Mouse (Mus musculus) forebrain, embryonic 12.5 days (tissue): ENCODE measurements around the gene Rps6ka1. TPM values are rescaled to one million over a fixed set of nuclear protein-coding genes. Genes with fewer than 3 reads are reported as not detected.
"Not testable (repeated sequence)": the region's sequence is repeated elsewhere in the genome, so short reads cannot be mapped to it uniquely, and the experiment has no call there.

ENCODE experiments used
- ATAC-seq: fragments of 200-750 bp; cut with Nextera tagmentation; 2 replicates; pipeline ENCODE4 v1.8.0; 2017; ENCODE audit warnings: moderate TSS enrichment; ENCODE audit not compliant: low FRiP score
- H3K27ac ChIP-seq: fragments of 300-500 bp; sonication (generic); 2 replicates; pipeline ENCODE4 v1.5.1; 2016; ENCODE audit warnings: mild to moderate bottlenecking
- H3K27me3 ChIP-seq: fragments of 300-500 bp; sonication (generic); 2 replicates; pipeline ENCODE4 v1.6.1; 2016; ENCODE audit warnings: mild to moderate bottlenecking
- H3K36me3 ChIP-seq: fragments of 300-500 bp; sonication (generic); replicated peaks from 2 replicates; pipeline ENCODE4 v1.6.1; 2016; ENCODE audit warnings: mild to moderate bottlenecking
- H3K4me1 ChIP-seq: fragments of 300-500 bp; sonication (generic); 2 replicates; pipeline ENCODE4 v1.6.1; 2016
- H3K4me2 ChIP-seq: fragments of 300-500 bp; sonication (generic); 2 replicates; pipeline ENCODE4 v1.6.1; 2016; ENCODE audit warnings: mild to moderate bottlenecking, moderate library complexity
- H3K4me3 ChIP-seq: fragments of 300-500 bp; sonication (generic); replicated peaks from 2 replicates; pipeline ENCODE4 v1.5.1; 2016; ENCODE audit warnings: mild to moderate bottlenecking
- H3K9ac ChIP-seq: fragments of 300-500 bp; sonication (generic); 2 replicates; pipeline ENCODE4 v1.6.1; 2016; ENCODE audit warnings: mild to moderate bottlenecking
- H3K9me3 ChIP-seq: fragments of 300-500 bp; sonication (generic); 2 replicates; pipeline ENCODE4 v1.6.1; 2016
- WGBS: fragments of 180-500 bp; shearing (Covaris S2); methylation state at CpG from one replicate; pipeline ENCODE4 v1.1.7; 2016; 5-methylcytosine and 5-hydroxymethylcytosine counted together
- polyA plus RNA-seq: library from polyadenylated mRNA; unstranded; fragments of >200 nt; fragmentation: Nextera tagmentation; extraction: Ambion mirVana; gene quantifications from 2 replicates; pipeline ENCODE4 v1.2.1, GENCODE M21; 2016

The Rps6ka1 gene
- polyA plus RNA-seq, 1 experiment from 2014 or later = 26.0 TPM

GRCm38 (mm10) chr4:133907086-133907485 lies 19.5 kb upstream of the Rps6ka1 start:
- no peaks in the 10 kb centered on the region for H3K36me3 ChIP-seq
- no peak overlapping the region for H3K4me3 ChIP-seq
- H3K4me1 ChIP-seq = peaks cover 19% of the 10 kb centered on the region
- 73% methylated on average over 4 of the region's 4 CpGs for WGBS
- H3K4me2 ChIP-seq = no peak overlapping the region
- no peak for ATAC-seq
- no peaks in the 10 kb centered on the region for H3K27me3 ChIP-seq
- H3K9ac ChIP-seq = no peak overlapping the region
- no peaks in the 10 kb centered on the region for H3K9me3 ChIP-seq
- H3K27ac ChIP-seq = no peak overlapping the region

- H3K4me2 ChIP-seq, ATAC-seq, H3K27ac ChIP-seq, H3K9me3 ChIP-seq, H3K9ac ChIP-seq, H3K36me3 ChIP-seq, H3K4me3 ChIP-seq, H3K27me3 ChIP-seq: not testable (repeated sequence)
- WGBS = 92% methylated on average over 4 of the region's 5 CpGs
- peaks cover 14% of the 10 kb centered on the region for H3K4me1 ChIP-seq
These were observed 18.7 kb upstream of the Rps6ka1 start for GRCm38 (mm10) chr4:133906336-133906735.

- no peak for ATAC-seq
- Histone ChIP-seq H3K9ac (no peak overlapping the region), H3K4me2 (no peak overlapping the region), H3K36me3 (no peaks in the 10 kb centered on the region), H3K4me3 (no peak overlapping the region), H3K9me3 (no peaks in the 10 kb centered on the region), H3K4me1 (peaks cover 5% of the 10 kb centered on the region), H3K27me3 (no peaks in the 10 kb centered on the region), H3K27ac (no peak overlapping the region)
- 90% methylated on average over 7 of the region's 7 CpGs for WGBS
These were observed 17.6 kb upstream of the Rps6ka1 start for GRCm38 (mm10) chr4:133905167-133905566.

GRCm38 (mm10) chr4:133904326-133904725 lies 16.7 kb upstream of the Rps6ka1 start:
- Histone ChIP-seq H3K9me3 (no peaks in the 10 kb centered on the region), H3K4me2 (no peak overlapping the region), H3K27ac (no peak overlapping the region), H3K27me3 (no peaks in the 10 kb centered on the region), H3K4me1 (no peaks in the 10 kb centered on the region), H3K36me3 (no peaks in the 10 kb centered on the region), H3K4me3 (no peak overlapping the region), H3K9ac (no peak overlapping the region)
- WGBS = 85% methylated on average over 8 of the region's 8 CpGs
- no peak for ATAC-seq

GRCm38 (mm10) chr4:133903372-133903771 lies 15.8 kb upstream of the Rps6ka1 start:
- Histone ChIP-seq H3K27me3 (no peaks in the 10 kb centered on the region), H3K9ac (no peak overlapping the region), H3K27ac (no peak overlapping the region), H3K36me3 (no peaks in the 10 kb centered on the region), H3K4me2 (no peak overlapping the region), H3K4me3 (no peak overlapping the region), H3K4me1 (no peaks in the 10 kb centered on the region), H3K9me3 (no peaks in the 10 kb centered on the region)
- ATAC-seq = no peak
- 83% methylated on average over 7 of the region's 7 CpGs for WGBS

DNA sequence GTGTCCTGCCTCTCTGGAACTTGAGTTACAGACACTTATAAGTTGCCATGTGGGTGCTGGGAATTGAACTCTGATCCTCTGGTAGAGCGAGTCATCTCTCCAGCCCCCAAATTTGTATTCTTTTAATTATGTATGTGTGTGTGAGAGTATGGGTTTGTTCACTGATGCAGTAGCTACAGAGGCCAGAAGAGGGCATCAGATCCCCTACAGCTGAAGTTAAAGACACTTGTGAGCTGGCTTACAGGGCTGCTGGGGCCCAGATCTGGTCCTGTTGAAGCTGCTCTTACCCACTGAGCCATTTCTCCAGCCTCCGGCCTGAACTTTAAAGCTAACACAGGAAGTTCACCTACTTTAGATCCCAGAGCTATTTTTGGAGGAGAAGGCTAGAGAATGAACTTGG lies 14.9 kb upstream of the Rps6ka1 start:
- WGBS = 93% methylated on average over 2 of the region's 2 CpGs
- Histone ChIP-seq H3K36me3 (no peaks in the 10 kb centered on the region), H3K9me3 (no peaks in the 10 kb centered on the region), H3K27me3 (no peaks in the 10 kb centered on the region), H3K9ac (no peak overlapping the region), H3K4me3 (no peak overlapping the region), H3K27ac (no peak overlapping the region), H3K4me2 (no peak overlapping the region), H3K4me1 (no peaks in the 10 kb centered on the region; the same call in 1 of the 2 replicates)
- no peak for ATAC-seq

DNA sequence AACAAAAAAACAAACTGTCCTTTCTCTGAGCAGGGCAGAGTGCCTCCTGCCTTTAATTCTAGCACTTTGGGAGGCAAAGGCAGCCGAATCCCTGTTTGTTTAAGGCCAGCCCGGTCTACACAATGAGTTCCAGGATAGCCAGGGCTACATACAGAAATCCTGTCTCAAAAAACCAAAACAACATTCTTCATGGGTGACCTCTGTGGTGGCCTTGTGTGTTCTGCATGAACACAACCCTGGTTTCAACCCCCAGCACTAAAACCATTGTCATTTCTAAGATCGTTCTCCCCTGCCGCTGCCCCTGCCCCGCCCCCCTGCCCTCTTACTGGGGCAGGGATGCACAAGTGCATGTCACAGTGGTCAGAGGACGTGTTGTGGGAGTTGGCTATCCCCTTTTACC lies 13.3 kb upstream of the Rps6ka1 start:
- 85% methylated on average over 6 of the region's 6 CpGs for WGBS
- Histone ChIP-seq H3K27ac (no peak overlapping the region), H3K4me1 (no peaks in the 10 kb centered on the region; the same call in 1 of the 2 replicates), H3K36me3 (no peaks in the 10 kb centered on the region), H3K4me3 (no peak overlapping the region), H3K9ac (no peak overlapping the region), H3K27me3 (no peaks in the 10 kb centered on the region), H3K4me2 (no peak overlapping the region), H3K9me3 (no peaks in the 10 kb centered on the region)
- ATAC-seq = no peak

- Histone ChIP-seq H3K27ac (no peak overlapping the region), H3K9me3 (no peaks in the 10 kb centered on the region)
- no peak for ATAC-seq
These were observed 12.8 kb upstream of the Rps6ka1 start for GRCm38 (mm10) chr4:133900352-133900751.

GRCm38 (mm10) chr4:133899241-133899800 lies 11.7 kb upstream of the Rps6ka1 start:
- Histone ChIP-seq H3K9me3 (no peaks in the 10 kb centered on the region), H3K27ac (no peak overlapping the region), H3K36me3 (no peaks in the 10 kb centered on the region), H3K4me1 (no peaks in the 10 kb centered on the region; the same call in 1 of the 2 replicates), H3K27me3 (no peaks in the 10 kb centered on the region), H3K9ac (no peak overlapping the region), H3K4me3 (no peak overlapping the region), H3K4me2 (no peak overlapping the region)
- WGBS = 83% methylated on average over 9 of the region's 9 CpGs
- no peak for ATAC-seq

More at GRCm38 (mm10) chr4:133900352-133900751, 12.8 kb upstream of the Rps6ka1 start:
- Histone ChIP-seq H3K4me2 (no peak overlapping the region), H3K27me3 (no peaks in the 10 kb centered on the region), H3K4me3 (no peak overlapping the region), H3K4me1 (no peaks in the 10 kb centered on the region; the same call in 1 of the 2 replicates), H3K36me3 (no peaks in the 10 kb centered on the region), H3K9ac (no peak overlapping the region)
- WGBS = 92% methylated on average over 6 of the region's 6 CpGs

DNA sequence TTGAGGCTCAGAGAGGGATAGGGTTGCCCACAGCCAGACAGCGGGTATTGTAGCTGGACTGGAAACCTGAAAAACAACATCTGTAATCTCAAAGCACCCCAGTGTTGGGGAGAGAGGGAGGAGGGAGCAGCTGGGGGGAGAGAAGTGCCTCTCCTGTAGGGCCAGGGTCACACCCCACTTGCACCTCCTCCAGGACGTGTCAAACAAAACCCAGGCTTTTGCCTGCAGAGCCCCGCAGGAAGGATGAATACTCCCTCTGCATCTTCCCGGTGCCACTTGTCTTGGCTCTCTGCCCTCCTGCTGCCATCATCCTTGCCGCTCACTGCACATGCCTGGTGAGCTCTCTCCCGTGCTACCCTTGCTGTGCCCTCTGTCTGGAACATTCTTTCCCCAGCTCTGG lies 10.6 kb upstream of the Rps6ka1 start:
- peaks cover 6% of the 10 kb centered on the region; the same call in 1 of the 2 replicates for H3K27me3 ChIP-seq
- no peak overlapping the region for H3K27ac ChIP-seq
- no peak for ATAC-seq
- H3K4me2 ChIP-seq = no peak overlapping the region
- WGBS = 24% methylated on average over 6 of the region's 6 CpGs
- H3K9me3 ChIP-seq = no peaks in the 10 kb centered on the region
- H3K9ac ChIP-seq = no peak overlapping the region
- H3K36me3 ChIP-seq = no peaks in the 10 kb centered on the region
- H3K4me1 ChIP-seq = no peaks in the 10 kb centered on the region; the same call in 1 of the 2 replicates
- no peak overlapping the region for H3K4me3 ChIP-seq

DNA sequence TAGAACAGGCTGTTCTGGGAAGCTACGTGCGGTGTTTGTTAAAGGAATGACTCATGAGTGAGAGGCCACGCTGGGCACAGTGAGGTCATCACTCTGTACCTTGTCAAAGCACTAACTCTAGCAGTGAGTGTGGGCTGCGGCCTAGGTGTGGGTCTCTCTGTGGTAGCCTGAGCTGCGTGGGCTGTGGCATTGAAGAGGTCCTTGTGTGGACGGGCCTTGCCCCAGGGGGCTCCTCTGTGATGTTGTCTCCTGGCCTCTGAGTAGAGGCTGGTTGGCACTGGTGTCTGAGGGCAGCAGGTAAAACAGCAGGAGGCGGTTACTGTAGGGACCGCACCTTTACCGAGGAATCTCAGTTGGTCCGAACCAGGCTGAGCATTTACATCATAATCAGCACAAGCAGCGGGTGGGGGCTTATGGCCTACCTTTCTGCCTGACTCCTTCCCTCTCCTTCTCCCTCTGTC lies 9.9 kb upstream of the Rps6ka1 start:
- Histone ChIP-seq H3K9ac (no peak overlapping the region), H3K9me3 (no peaks in the 10 kb centered on the region), H3K4me1 (no peaks in the 10 kb centered on the region; the same call in 1 of the 2 replicates), H3K27me3 (peaks cover 6% of the 10 kb centered on the region; the same call in 1 of the 2 replicates), H3K4me3 (no peak overlapping the region), H3K36me3 (no peaks in the 10 kb centered on the region), H3K4me2 (no peak overlapping the region), H3K27ac (no peak overlapping the region)
- ATAC-seq = no peak
- 59% methylated on average over 11 of the region's 11 CpGs for WGBS

DNA sequence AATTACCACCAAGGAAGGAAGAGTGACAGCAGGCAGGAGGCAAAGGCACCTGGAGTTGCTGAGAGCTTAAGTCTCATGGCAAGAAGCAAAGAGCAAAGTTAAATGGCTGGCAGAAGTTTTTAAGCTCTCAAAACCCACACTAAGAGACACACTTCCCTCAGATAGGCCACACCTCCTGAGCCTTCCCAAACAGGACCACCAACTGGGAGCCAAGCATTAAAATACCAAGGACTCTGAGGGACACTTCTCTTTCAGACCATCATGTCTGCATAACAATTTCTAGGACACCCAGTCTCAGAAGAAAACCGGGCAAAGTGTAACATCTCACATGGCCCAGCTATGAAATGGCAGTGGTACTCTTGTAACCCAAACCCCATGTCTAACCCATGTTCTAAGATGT lies 9.4 kb upstream of the Rps6ka1 start:
- no peak for ATAC-seq
- 80% methylated on average over 1 of the region's 1 CpGs for WGBS
- H3K4me3 ChIP-seq = no peak overlapping the region
- H3K36me3 ChIP-seq = no peaks in the 10 kb centered on the region
- H3K9me3 ChIP-seq = no peaks in the 10 kb centered on the region
- H3K9ac ChIP-seq = no peak overlapping the region
- H3K4me1 ChIP-seq = no peaks in the 10 kb centered on the region; the same call in 1 of the 2 replicates
- H3K27me3 ChIP-seq = peaks cover 6% of the 10 kb centered on the region; the same call in 1 of the 2 replicates
- H3K4me2 ChIP-seq = no peak overlapping the region
- no peak overlapping the region for H3K27ac ChIP-seq

DNA sequence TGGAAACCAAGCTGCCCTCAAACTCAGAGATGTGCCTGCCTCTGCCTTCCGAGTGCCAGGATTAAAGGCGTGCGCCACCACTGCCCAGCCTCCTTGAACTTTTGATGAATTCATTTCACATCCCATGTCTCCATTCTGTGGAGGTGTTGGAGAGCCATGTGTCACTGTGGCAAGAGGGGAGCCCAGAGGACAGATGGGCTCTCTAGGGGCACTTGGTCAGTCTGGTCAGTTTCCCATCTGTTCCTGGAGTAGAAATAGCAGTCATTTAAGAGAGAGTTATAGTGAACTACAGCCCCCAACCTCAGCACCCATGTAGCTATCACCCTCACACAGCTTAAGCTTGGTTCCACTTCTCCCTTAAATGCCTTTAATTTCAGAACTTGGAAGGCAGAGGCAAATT lies 8.4 kb upstream of the Rps6ka1 start:
- peaks cover 6% of the 10 kb centered on the region; the same call in 1 of the 2 replicates for H3K27me3 ChIP-seq
- 96% methylated on average over 3 of the region's 3 CpGs for WGBS
- no peak overlapping the region for H3K4me2 ChIP-seq
- H3K27ac ChIP-seq = no peak overlapping the region
- no peak overlapping the region for H3K4me3 ChIP-seq
- H3K9ac ChIP-seq = no peak overlapping the region
- H3K36me3 ChIP-seq = no peaks in the 10 kb centered on the region
- H3K9me3 ChIP-seq = no peaks in the 10 kb centered on the region
- ATAC-seq = no peak
- H3K4me1 ChIP-seq = no peaks in the 10 kb centered on the region; the same call in 1 of the 2 replicates
